Comparison of ENCODE assay signal across 28 mouse cellular contexts in genomic region chr8:10638871-10639270, GRCm38 (mm10).
"Had no signal": no experiment of that assay in that cellular context is flagged by ENCODE, and none has a peak within 500 bp of the region (broad histone marks: within the 10 kb centered on the region; RNA-seq: fewer than 3 reads in every experiment).

No protein-coding gene starts in this region.

- H3K4me1 ChIP-seq: embryonic facial prominence, embryonic 12.5 days; embryonic facial prominence, embryonic 15.5 days had no signal

- H3K27me3 ChIP-seq: embryonic facial prominence, embryonic 12.5 days; embryonic facial prominence, embryonic 13.5 days; embryonic facial prominence, embryonic 15.5 days; forebrain, embryonic 13.5 days; forebrain, embryonic 15.5 days had no signal

- H3K9ac ChIP-seq: embryonic facial prominence, embryonic 12.5 days; embryonic facial prominence, embryonic 13.5 days; embryonic facial prominence, embryonic 15.5 days; forebrain, embryonic 12.5 days; forebrain, embryonic 13.5 days; forebrain, embryonic 15.5 days; forebrain, postnatal 0 days had no signal

- ATAC-seq: forebrain, embryonic 13.5 days; forebrain, embryonic 14.5 days; forebrain, embryonic 15.5 days; forebrain, embryonic 16.5 days; forebrain, postnatal 0 days had no signal

- H3K9me3 ChIP-seq: embryonic facial prominence, embryonic 10.5 days; embryonic facial prominence, embryonic 12.5 days; embryonic facial prominence, embryonic 13.5 days; embryonic facial prominence, embryonic 15.5 days; forebrain, embryonic 10.5 days; forebrain, embryonic 12.5 days; forebrain, embryonic 13.5 days; forebrain, embryonic 15.5 days had no signal

- H3K4me3 ChIP-seq: embryonic facial prominence, embryonic 10.5 days; embryonic facial prominence, embryonic 12.5 days; embryonic facial prominence, embryonic 13.5 days; embryonic facial prominence, embryonic 15.5 days; erythroblast, embryonic 14.5 days; forebrain, embryonic 10.5 days; forebrain, embryonic 12.5 days; forebrain, embryonic 13.5 days; forebrain, embryonic 15.5 days; gastrocnemius, adult 2 months; heart, adult 2 months had no signal

- H3K27ac ChIP-seq: embryonic facial prominence, embryonic 10.5 days; embryonic facial prominence, embryonic 12.5 days; embryonic facial prominence, embryonic 13.5 days; embryonic facial prominence, embryonic 15.5 days; forebrain, embryonic 10.5 days; forebrain, embryonic 12.5 days; forebrain, embryonic 13.5 days; forebrain, embryonic 15.5 days; gastrocnemius, adult 2 months; heart, adult 2 months had no signal

- H3K4me2 ChIP-seq: embryonic facial prominence, embryonic 12.5 days; embryonic facial prominence, embryonic 13.5 days; embryonic facial prominence, embryonic 15.5 days; forebrain, embryonic 12.5 days; forebrain, embryonic 13.5 days; forebrain, embryonic 15.5 days had no signal

- DNase-seq: cerebellum, adult 2 months; cerebellum, adult 8-10 months; cerebellum, adult 9-10 months; cerebellum, adult 9-11 months; cerebellum, postnatal 10 days; cerebellum, postnatal 14 days; cerebellum, postnatal 25 days; cerebellum, postnatal 36 days; embryo, embryonic 11 days; forebrain, postnatal 0 days; gastrocnemius, adult 2 months; gastrocnemius, postnatal 10 days; gastrocnemius, postnatal 14 days; gastrocnemius, postnatal 25 days; gastrocnemius, postnatal 36 days; heart, adult 18-20 months; heart, adult 2 months had no signal

- H3K36me3 ChIP-seq: embryonic facial prominence, embryonic 10.5 days; embryonic facial prominence, embryonic 12.5 days; embryonic facial prominence, embryonic 13.5 days; embryonic facial prominence, embryonic 15.5 days; forebrain, embryonic 10.5 days; forebrain, embryonic 12.5 days; forebrain, embryonic 15.5 days had no signal
